Mouse (Mus musculus) naive thymus-derived CD4-positive, alpha-beta T cell, adult 5 months (primary cell): ENCODE measurements around the gene Syn1. TPM values are rescaled to one million over a fixed set of nuclear protein-coding genes. Genes with fewer than 3 reads are reported as not detected.

Experiments
- polyA plus RNA-seq: library from polyadenylated mRNA; unstranded; fragments of 100-300 nt; shearing (Covaris generic); gene quantifications from one replicate; pipeline ENCODE4 v1.2.1, GENCODE M21; 2017

Gene Syn1
- polyA plus RNA-seq = 0.21 TPM

DNA sequence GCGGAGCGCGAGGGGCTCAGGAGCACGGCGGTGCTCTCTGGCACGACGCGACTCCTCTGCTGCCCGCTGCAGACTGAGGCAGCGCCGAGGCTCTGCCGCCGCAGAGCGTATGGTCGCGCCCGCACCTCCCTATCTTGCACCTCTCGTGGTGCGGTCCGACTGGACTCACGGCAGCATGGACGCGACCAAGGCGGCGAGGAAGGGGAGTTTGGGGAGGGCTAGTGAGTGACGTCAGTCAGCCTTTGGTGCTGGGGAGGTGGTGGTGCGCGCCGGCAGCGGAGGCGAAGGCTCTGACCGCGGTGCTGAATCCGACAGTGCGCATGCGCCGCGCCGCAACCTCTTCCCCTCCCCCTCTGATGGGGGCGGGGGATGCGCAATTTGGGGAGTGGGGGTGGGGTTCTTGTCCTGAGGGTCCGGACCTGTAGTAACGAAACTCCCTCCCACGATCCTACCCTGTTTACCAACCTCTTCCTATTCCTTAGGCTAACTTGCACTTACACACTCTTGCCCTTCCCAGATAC is at the start of gene Syn1:
Gene Syn1, minus strand, starts transcription at position 161 of the 521 bp plus-strand sequence.

DNA sequence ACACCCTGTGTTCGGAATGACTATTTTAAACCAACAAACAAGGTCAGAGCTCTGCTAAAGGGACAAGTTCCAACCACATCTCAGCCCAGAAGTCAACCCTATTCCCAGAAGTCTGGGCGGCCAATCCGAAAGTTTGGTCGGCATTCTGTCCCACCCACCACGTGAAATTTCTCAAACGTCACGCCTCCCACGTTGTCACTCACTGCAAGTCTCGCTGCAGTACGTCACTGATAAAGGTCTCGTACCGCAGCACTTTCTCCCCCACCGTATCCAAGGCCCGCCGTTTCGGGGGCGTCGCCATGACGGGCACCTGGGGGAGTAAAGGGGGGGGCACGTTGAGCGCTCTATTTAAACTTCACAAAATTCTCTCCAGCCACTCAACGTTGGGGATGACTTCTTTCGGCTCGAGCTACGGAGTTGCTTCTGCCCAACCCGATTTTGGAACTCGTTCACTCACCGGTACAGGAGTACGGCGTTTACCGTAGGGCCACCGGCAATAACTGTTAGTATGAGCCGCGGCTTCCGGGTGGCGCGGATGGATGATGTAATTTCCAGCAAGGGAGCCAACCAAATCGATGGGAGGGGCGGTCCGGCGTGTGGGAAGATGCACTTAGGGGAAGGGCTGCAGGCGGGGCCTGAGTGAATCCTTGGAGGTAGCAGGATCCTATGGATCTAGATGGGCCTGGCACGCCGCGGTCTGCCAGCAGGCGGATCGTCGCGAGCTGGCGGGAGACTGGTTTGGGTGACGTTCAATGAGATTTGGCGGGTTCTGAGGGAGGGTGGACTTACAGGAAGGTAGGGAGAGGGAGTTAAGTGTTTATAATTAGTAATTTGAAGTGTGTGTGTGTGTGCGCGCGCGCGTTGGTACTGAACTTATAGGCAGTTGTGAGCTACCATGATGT is 40.9 kb upstream of the Syn1 start, which contains the start of gene Uxt:
Gene Uxt, minus strand, starts transcription at position 541 of the 902 bp plus-strand sequence.

DNA sequence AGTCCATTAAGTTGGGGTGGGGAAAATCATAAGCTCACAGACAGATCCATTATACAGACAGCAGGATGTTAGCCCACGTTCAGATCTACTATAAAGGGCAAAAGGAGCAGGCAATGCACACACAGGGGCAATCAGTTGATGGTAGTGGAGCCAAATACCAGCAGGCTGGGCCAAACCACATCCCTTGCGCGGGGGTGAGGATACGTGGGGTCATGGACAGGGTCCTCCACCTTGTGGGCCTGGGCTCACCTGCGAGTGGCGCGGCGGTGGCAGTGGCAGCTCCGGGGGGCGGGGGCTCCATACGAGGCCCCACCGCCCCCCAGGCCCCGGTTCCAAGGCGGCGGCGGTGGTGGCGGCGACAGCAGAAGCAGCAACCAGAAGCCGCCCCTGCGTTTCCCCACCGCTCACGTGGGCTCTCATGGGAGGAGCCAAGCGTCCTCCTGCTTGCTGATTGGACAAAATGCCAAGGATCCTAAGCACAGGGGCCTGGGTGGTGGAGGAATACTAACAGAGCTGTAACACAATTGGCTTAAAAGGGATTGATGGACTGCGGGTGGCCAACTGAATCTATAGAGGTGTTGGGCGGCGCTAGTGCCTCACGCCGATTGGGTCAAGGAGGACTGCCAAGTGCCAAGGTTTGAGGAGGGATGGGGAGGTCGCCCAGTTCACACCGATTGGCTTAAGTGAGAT is 29.5 kb upstream of the Syn1 start, which contains the start of gene Elk1:
Gene Elk1, minus strand, starts transcription at position 418 of the 690 bp plus-strand sequence.

DNA sequence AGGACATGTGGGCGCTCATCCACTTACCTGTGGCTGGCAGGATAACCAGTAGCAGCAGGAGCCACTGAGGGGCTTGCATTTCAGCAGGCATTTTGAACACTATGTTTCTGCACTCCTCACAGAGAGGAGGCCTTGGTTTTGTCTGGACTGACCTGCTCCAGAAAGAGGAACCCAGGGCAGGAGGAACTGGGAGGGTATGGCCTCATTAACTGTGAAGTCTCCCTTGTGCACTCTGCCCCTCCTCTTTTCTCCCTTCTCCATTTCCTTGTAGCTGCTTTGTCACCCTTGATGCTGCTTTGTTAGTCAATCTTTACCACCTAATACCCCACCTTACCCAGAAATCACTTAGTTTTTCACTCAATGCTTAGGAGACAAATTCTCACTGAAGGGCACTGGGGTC is 10.6 kb upstream of the Syn1 start, which contains the start of gene Cfp:
Gene Cfp, minus strand, starts transcription at position 192 of the 400 bp plus-strand sequence.

DNA sequence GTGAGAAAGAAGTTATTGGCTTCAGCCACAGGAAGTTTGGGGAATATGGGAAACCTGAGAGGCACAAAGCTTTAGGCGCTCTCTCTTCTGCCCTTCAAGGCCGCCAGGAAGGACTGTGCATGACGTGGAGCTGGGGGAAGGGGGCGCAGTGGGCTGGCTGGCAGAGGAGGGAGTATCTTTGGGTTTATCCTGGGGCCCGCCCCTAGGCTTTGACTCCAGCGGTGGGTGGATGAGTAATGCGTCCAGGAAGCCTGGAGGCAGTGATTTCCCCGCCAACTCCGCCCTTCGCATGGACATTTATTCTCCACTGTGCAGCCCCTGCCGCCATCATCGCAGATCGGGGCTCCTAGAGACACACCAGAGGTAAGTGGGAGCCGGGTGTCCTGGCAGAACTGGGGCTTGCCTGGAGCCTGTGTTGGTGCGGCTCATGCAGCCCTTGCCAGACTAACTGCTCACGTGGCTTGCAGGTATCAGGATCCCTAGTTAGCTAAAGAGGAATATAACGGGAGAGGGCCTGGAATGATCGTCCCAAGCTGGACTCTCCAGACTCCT is 50.8 kb downstream of the Syn1 start, which contains the start of gene Timp1:
Gene Timp1, plus strand, starts transcription at position 205 of the 552 bp plus-strand sequence.

Other genes starting within 250 kb of the Syn1 start
- gene Cdk16, start 233.1 kb downstream of the Syn1 start, polyA plus RNA-seq = 97.1 TPM
- 13.0 TPM for gene Usp11, start 217.1 kb downstream of the Syn1 start, polyA plus RNA-seq
- 162 TPM for gene Araf, start 123.2 kb downstream of the Syn1 start, polyA plus RNA-seq
- gene Timp1, start 50.8 kb downstream of the Syn1 start, polyA plus RNA-seq = not detected
- gene Cfp, start 10.6 kb upstream of the Syn1 start, polyA plus RNA-seq = 2.7 TPM
- 9.6 TPM for gene Elk1, start 29.6 kb upstream of the Syn1 start, polyA plus RNA-seq
- 40.4 TPM for gene Uxt, start 41.0 kb upstream of the Syn1 start, polyA plus RNA-seq
- gene Zfp182, start 141.3 kb upstream of the Syn1 start, polyA plus RNA-seq = 9.9 TPM
- not detected for gene Spaca5, start 147.4 kb upstream of the Syn1 start, polyA plus RNA-seq
- 1.6 TPM for gene Zfp300, start 168.5 kb upstream of the Syn1 start, polyA plus RNA-seq
- gene Ssxa1, start 194.8 kb upstream of the Syn1 start, polyA plus RNA-seq = not detected